Mouse (Mus musculus): Measurements from ENCODE around the gene Samd4.

The Samd4 gene

GRCm38 (mm10) chr14:46897953-46898352 is 15.3 kb downstream of the Samd4 start:
- no peak overlapping the region for H3K4me3 ChIP-seq (replicated peaks; ENCODE audit: low read length)
- H3K36me3 ChIP-seq (ENCODE audit: insufficient read depth, low read length) = no peaks in the 10 kb centered on the region
- peaks cover 6% of the 10 kb centered on the region; the same call in 1 of the 2 replicates for H3K9me3 ChIP-seq (ENCODE audit: low read length)
- TF ChIP-seq NANOG (IDR thresholded peaks at IDR 0.05; ENCODE audit: borderline replicate concordance, low read length) (no peak), POU5F1 (IDR thresholded peaks at IDR 0.05; ENCODE audit: borderline replicate concordance, low read length) (no peak), CTCF (conservative IDR thresholded peaks at IDR 0.05; ENCODE audit: low read length) (no peak)
- H3K27me3 ChIP-seq (ENCODE audit: insufficient read depth, low read length) = peaks cover 25% of the 10 kb centered on the region
- no peaks in the 10 kb centered on the region for H3K4me1 ChIP-seq (replicated peaks; ENCODE audit: low read depth, low read length)

GRCm38 (mm10) chr14:46898626-46899025 is 16.0 kb downstream of the Samd4 start:
- TF ChIP-seq NANOG (IDR thresholded peaks at IDR 0.05; ENCODE audit: borderline replicate concordance, low read length) (no peak), POU5F1 (IDR thresholded peaks at IDR 0.05; ENCODE audit: borderline replicate concordance, low read length) (no peak), CTCF (conservative IDR thresholded peaks at IDR 0.05; ENCODE audit: low read length) (no peak)
- Histone ChIP-seq H3K36me3 (ENCODE audit: insufficient read depth, low read length) (no peaks in the 10 kb centered on the region), H3K27me3 (ENCODE audit: insufficient read depth, low read length) (peaks cover 25% of the 10 kb centered on the region), H3K4me3 (replicated peaks; ENCODE audit: low read length) (no peak overlapping the region), H3K4me1 (replicated peaks; ENCODE audit: low read depth, low read length) (no peaks in the 10 kb centered on the region), H3K9me3 (ENCODE audit: low read length) (peaks cover 6% of the 10 kb centered on the region; the same call in 1 of the 2 replicates)

GRCm38 (mm10) chr14:46902498-46903087 is 19.9 kb downstream of the Samd4 start:
- Histone ChIP-seq H3K4me1 (replicated peaks; ENCODE audit: low read depth, low read length) (no peaks in the 10 kb centered on the region), H3K4me3 (replicated peaks; ENCODE audit: low read length) (no peak overlapping the region), H3K9me3 (ENCODE audit: low read length) (peaks cover 6% of the 10 kb centered on the region; the same call in 1 of the 2 replicates), H3K36me3 (ENCODE audit: insufficient read depth, low read length) (no peaks in the 10 kb centered on the region), H3K27me3 (ENCODE audit: insufficient read depth, low read length) (no peaks in the 10 kb centered on the region)
- TF ChIP-seq POU5F1 (IDR thresholded peaks at IDR 0.05; ENCODE audit: borderline replicate concordance, low read length) (no peak), CTCF (conservative IDR thresholded peaks at IDR 0.05; ENCODE audit: low read length) (no peak), NANOG (IDR thresholded peaks at IDR 0.05; ENCODE audit: borderline replicate concordance, low read length) (no peak)

- Histone ChIP-seq H3K27me3 (ENCODE audit: insufficient read depth, low read length) (no peaks in the 10 kb centered on the region), H3K36me3 (ENCODE audit: insufficient read depth, low read length) (no peaks in the 10 kb centered on the region), H3K4me1 (replicated peaks; ENCODE audit: low read depth, low read length) (no peaks in the 10 kb centered on the region), H3K4me3 (replicated peaks; ENCODE audit: low read length) (no peak overlapping the region), H3K9me3 (ENCODE audit: low read length) (no peaks in the 10 kb centered on the region)
- TF ChIP-seq NANOG (IDR thresholded peaks at IDR 0.05; ENCODE audit: borderline replicate concordance, low read length) (no peak), POU5F1 (IDR thresholded peaks at IDR 0.05; ENCODE audit: borderline replicate concordance, low read length) (no peak), CTCF (conservative IDR thresholded peaks at IDR 0.05; ENCODE audit: low read length) (no peak)
Observed at GRCm38 (mm10) chr14:46904276-46904675, 21.6 kb downstream of the Samd4 start.

GRCm38 (mm10) chr14:46908858-46909257 is 26.2 kb downstream of the Samd4 start:
- H3K9me3 ChIP-seq (ENCODE audit: low read length) = no peaks in the 10 kb centered on the region
- H3K4me1 ChIP-seq (replicated peaks; ENCODE audit: low read depth, low read length) = no peaks in the 10 kb centered on the region
- no peaks in the 10 kb centered on the region for H3K36me3 ChIP-seq (ENCODE audit: insufficient read depth, low read length)
- TF ChIP-seq POU5F1 (IDR thresholded peaks at IDR 0.05; ENCODE audit: borderline replicate concordance, low read length) = no peak
- no peak for TF ChIP-seq CTCF (conservative IDR thresholded peaks at IDR 0.05; ENCODE audit: low read length)
- TF ChIP-seq NANOG (IDR thresholded peaks at IDR 0.05; ENCODE audit: borderline replicate concordance, low read length) = no peak
- no peaks in the 10 kb centered on the region for H3K27me3 ChIP-seq (ENCODE audit: insufficient read depth, low read length)
- H3K4me3 ChIP-seq (replicated peaks; ENCODE audit: low read length) = no peak overlapping the region

GRCm38 (mm10) chr14:46912496-46912895 is 29.8 kb downstream of the Samd4 start:
- Histone ChIP-seq H3K4me3 (replicated peaks; ENCODE audit: low read length) (no peak overlapping the region), H3K36me3 (ENCODE audit: insufficient read depth, low read length) (no peaks in the 10 kb centered on the region), H3K27me3 (ENCODE audit: insufficient read depth, low read length) (no peaks in the 10 kb centered on the region; the same call in 1 of the 2 replicates), H3K4me1 (replicated peaks; ENCODE audit: low read depth, low read length) (no peaks in the 10 kb centered on the region), H3K9me3 (ENCODE audit: low read length) (no peaks in the 10 kb centered on the region)
- TF ChIP-seq NANOG (IDR thresholded peaks at IDR 0.05; ENCODE audit: borderline replicate concordance, low read length) (no peak), CTCF (conservative IDR thresholded peaks at IDR 0.05; ENCODE audit: low read length) (no peak), POU5F1 (IDR thresholded peaks at IDR 0.05; ENCODE audit: borderline replicate concordance, low read length) (no peak)

GRCm38 (mm10) chr14:46914356-46914755 is 31.7 kb downstream of the Samd4 start:
- Histone ChIP-seq H3K4me1 (replicated peaks; ENCODE audit: low read depth, low read length) (no peaks in the 10 kb centered on the region), H3K36me3 (ENCODE audit: insufficient read depth, low read length) (no peaks in the 10 kb centered on the region), H3K9me3 (ENCODE audit: low read length) (no peaks in the 10 kb centered on the region), H3K27me3 (ENCODE audit: insufficient read depth, low read length) (no peaks in the 10 kb centered on the region; the same call in 1 of the 2 replicates), H3K4me3 (replicated peaks; ENCODE audit: low read length) (no peak overlapping the region)
- TF ChIP-seq POU5F1 (IDR thresholded peaks at IDR 0.05; ENCODE audit: borderline replicate concordance, low read length) (no peak), CTCF (conservative IDR thresholded peaks at IDR 0.05; ENCODE audit: low read length) (no peak), NANOG (IDR thresholded peaks at IDR 0.05; ENCODE audit: borderline replicate concordance, low read length) (no peak)

- no peaks in the 10 kb centered on the region for H3K36me3 ChIP-seq (ENCODE audit: insufficient read depth, low read length)
- H3K9me3 ChIP-seq (ENCODE audit: low read length) = no peaks in the 10 kb centered on the region
- no peaks in the 10 kb centered on the region; the same call in 1 of the 2 replicates for H3K27me3 ChIP-seq (ENCODE audit: insufficient read depth, low read length)
- TF ChIP-seq CTCF (conservative IDR thresholded peaks at IDR 0.05; ENCODE audit: low read length) = no peak
- no peak for TF ChIP-seq POU5F1 (IDR thresholded peaks at IDR 0.05; ENCODE audit: borderline replicate concordance, low read length)
- TF ChIP-seq NANOG (IDR thresholded peaks at IDR 0.05; ENCODE audit: borderline replicate concordance, low read length) = no peak
- H3K4me3 ChIP-seq (replicated peaks; ENCODE audit: low read length) = no peak overlapping the region
- no peaks in the 10 kb centered on the region for H3K4me1 ChIP-seq (replicated peaks; ENCODE audit: low read depth, low read length)
Observed at GRCm38 (mm10) chr14:46915555-46915954, 32.9 kb downstream of the Samd4 start.

- Histone ChIP-seq H3K27me3 (ENCODE audit: insufficient read depth, low read length) (no peaks in the 10 kb centered on the region; the same call in 1 of the 2 replicates), H3K36me3 (ENCODE audit: insufficient read depth, low read length) (no peaks in the 10 kb centered on the region), H3K4me1 (replicated peaks; ENCODE audit: low read depth, low read length) (no peaks in the 10 kb centered on the region), H3K4me3 (replicated peaks; ENCODE audit: low read length) (no peak overlapping the region), H3K9me3 (ENCODE audit: low read length) (no peaks in the 10 kb centered on the region)
- no peak for TF ChIP-seq NANOG (IDR thresholded peaks at IDR 0.05; ENCODE audit: borderline replicate concordance, low read length)
- TF ChIP-seq POU5F1 (IDR thresholded peaks at IDR 0.05; ENCODE audit: borderline replicate concordance, low read length) = no peak
- TF ChIP-seq CTCF (conservative IDR thresholded peaks at IDR 0.05; ENCODE audit: low read length) = no peak
Observed at GRCm38 (mm10) chr14:46916581-46916980, 33.9 kb downstream of the Samd4 start.
